Mouse (Mus musculus) stomach, embryonic 14.5 days (tissue): ENCODE data around the gene Tgfbi. TPM values are rescaled to one million over a fixed set of nuclear protein-coding genes. Genes with fewer than 3 reads are reported as not detected.

Experiments
- ATAC-seq: fragments of 200-750 bp; cut with Nextera tagmentation; 2 replicates; pipeline ENCODE4 v1.8.0; 2017; ENCODE audit warnings: low read depth, moderate TSS enrichment; ENCODE audit not compliant: insufficient number of reproducible peaks, insufficient read depth, low FRiP score
- H3K27ac ChIP-seq: fragments of 300-500 bp; sonication (generic); 2 replicates; pipeline ENCODE4 v1.5.1; 2014; ENCODE audit warnings: mild to moderate bottlenecking, low read length, moderate library complexity, mixed read lengths
- H3K27me3 ChIP-seq: fragments of 300-500 bp; sonication (generic); 2 replicates; pipeline ENCODE4 v1.6.1; 2014; ENCODE audit warnings: low read length, control low read depth, mixed read lengths; ENCODE audit not compliant: control insufficient read depth, insufficient read depth
- H3K36me3 ChIP-seq: fragments of 300-500 bp; sonication (generic); 2 replicates; pipeline ENCODE4 v1.6.1; 2014; ENCODE audit warnings: mild to moderate bottlenecking, control low read depth, low read length, moderate library complexity, mixed read lengths; ENCODE audit not compliant: control insufficient read depth, insufficient read depth
- H3K4me1 ChIP-seq: fragments of 300-500 bp; sonication (generic); 2 replicates; pipeline ENCODE4 v1.6.1; 2014; ENCODE audit warnings: low read length, control low read depth, mixed read lengths; ENCODE audit not compliant: control insufficient read depth, insufficient read depth
- H3K4me2 ChIP-seq: fragments of 300-500 bp; sonication (generic); replicated peaks from 2 replicates; pipeline ENCODE4 v1.6.1; 2014; ENCODE audit warnings: low read depth, low read length, control low read depth
- H3K4me3 ChIP-seq: fragments of 300-500 bp; sonication (generic); 2 replicates; pipeline ENCODE4 v1.5.1; 2014; ENCODE audit warnings: low read depth, low read length, control low read depth
- H3K9ac ChIP-seq: fragments of 300-500 bp; sonication (generic); replicated peaks from 2 replicates; pipeline ENCODE4 v1.6.1; 2014; ENCODE audit warnings: low read depth, mild to moderate bottlenecking, control low read depth, low read length, moderate library complexity, mixed read lengths
- H3K9me3 ChIP-seq: fragments of 300-500 bp; sonication (generic); 2 replicates; pipeline ENCODE4 v1.6.1; 2016; ENCODE audit warnings: low read depth, low read length, control low read depth; ENCODE audit not compliant: control insufficient read depth
- WGBS: fragments of 180-500 bp; shearing (Covaris S2); extraction: QIAGEN DNeasy Blood & Tissue Kit; methylation state at CpG from one replicate; pipeline ENCODE4 v1.1.7; 2014; 5-methylcytosine and 5-hydroxymethylcytosine counted together
- polyA plus RNA-seq: library from polyadenylated mRNA; unstranded; fragments of >200 nt; fragmentation: Nextera tagmentation; extraction: Ambion mirVana; gene quantifications from 2 replicates; pipeline ENCODE4 v1.2.1, GENCODE M21; 2014

The Tgfbi gene
- polyA plus RNA-seq, 1 experiment from 2014 or later, result 123 TPM

DNA sequence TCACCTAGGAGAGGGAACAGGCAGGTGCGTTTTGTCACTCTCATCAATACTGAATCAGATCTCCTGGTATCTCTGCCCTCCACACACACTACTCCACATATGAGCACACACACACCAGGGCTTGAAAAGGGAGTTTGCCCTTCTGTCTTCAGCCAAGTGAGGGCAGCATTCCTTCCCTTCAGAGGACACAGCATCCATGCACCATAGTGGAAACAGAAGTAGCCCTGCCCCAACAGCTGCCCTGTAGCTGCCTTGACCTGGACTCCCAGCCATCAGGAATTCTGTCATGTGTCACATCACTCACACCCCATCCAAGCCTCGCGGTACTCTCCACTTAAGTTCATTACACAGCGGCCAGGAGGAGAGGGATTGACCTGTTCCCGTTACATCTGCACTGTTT lies 31.2 kb upstream of the Tgfbi start:
- Histone ChIP-seq H3K27ac (no peak overlapping the region), H3K9me3 (no peaks in the 10 kb centered on the region), H3K36me3 (no peaks in the 10 kb centered on the region), H3K4me2 (no peak overlapping the region), H3K4me1 (peaks cover 28% of the 10 kb centered on the region), H3K4me3 (no peak overlapping the region), H3K9ac (no peak overlapping the region), H3K27me3 (no peaks in the 10 kb centered on the region)
- ATAC-seq, result no peak
- 63% methylated on average over 5 of the region's 5 CpGs for WGBS

DNA sequence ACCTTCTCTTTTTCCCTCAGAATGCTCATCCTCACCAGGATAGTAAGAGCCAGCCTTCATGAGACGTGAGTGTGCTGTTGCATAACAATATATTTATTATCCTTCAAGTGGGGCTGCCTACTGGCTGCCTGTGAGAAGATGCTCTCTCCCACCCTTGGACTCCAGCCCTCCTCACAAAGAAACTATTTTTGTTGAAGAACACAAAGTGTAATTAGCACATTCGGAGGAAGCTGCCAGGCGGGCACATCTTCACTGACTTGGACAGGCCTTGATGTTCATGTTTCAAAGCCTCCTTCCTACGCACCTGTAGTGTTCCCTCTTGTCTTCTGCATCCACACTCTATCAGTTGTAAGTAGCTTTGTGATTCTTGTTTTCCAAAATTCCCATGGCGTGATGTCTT lies 28.9 kb upstream of the Tgfbi start:
- Histone ChIP-seq H3K27me3 (no peaks in the 10 kb centered on the region), H3K4me2 (no peak overlapping the region), H3K4me3 (no peak overlapping the region), H3K27ac (no peak overlapping the region), H3K9ac (no peak overlapping the region), H3K4me1 (peaks cover 27% of the 10 kb centered on the region), H3K9me3 (no peaks in the 10 kb centered on the region), H3K36me3 (no peaks in the 10 kb centered on the region)
- no peak for ATAC-seq
- 80% methylated on average over 5 of the region's 5 CpGs for WGBS

DNA sequence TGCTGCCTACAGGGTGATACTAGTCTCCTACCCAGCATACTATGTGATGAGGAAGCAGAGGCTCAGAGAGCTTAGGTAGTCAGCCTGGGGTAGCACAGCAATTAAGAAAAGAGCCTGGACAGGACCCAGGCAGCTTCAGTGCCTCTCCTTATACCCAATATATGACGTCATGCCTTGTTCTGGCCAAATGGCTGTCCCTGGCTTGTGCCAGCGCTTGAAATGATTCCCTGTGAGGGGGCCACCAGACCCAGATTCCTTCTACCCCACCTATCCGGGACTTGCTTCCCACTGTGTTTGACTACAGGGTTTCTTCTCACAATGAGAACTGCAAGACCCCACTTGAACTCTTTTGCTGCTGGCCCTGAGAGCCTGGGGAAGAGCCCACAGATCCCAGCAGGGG lies 27.8 kb upstream of the Tgfbi start:
- 12% methylated on average over 3 of the region's 3 CpGs for WGBS
- H3K27me3 ChIP-seq, result no peaks in the 10 kb centered on the region
- no peak overlapping the region for H3K9ac ChIP-seq
- ATAC-seq, result 0 out of 2 replicates have a peak, but pooled peaks have one; percentile 15
- no peaks in the 10 kb centered on the region for H3K9me3 ChIP-seq
- peak overlapping the region; percentile 93 for H3K27ac ChIP-seq
- no peak overlapping the region for H3K4me3 ChIP-seq
- H3K36me3 ChIP-seq, result no peaks in the 10 kb centered on the region
- 0 out of 2 replicates have a peak overlapping the region, but pooled peaks have one; percentile 3 for H3K4me2 ChIP-seq
- H3K4me1 ChIP-seq, result peaks cover 23% of the 10 kb centered on the region

DNA sequence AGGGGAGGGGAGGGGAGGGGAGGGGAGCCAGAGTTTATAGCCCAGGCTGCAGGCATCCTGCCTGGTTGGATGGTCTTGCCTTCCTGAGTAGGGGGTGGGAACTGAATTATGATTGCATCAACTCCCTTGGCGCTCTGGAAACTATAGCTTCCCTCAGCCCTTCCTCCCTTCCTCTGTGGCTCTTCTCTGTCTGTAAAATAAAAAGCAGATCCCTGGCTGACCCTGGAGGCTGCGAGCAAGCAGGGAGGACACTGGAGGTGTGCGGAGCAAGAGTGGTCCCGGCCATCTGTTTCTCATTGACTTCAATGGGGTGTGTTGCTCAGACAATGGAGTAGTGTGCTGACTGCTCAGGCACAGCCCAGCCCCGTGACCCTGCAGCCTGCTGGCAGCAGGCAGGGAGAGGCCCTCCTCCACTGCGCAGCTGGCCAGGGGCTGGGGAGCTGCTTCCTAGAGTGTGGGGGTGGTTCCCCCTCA lies 27.3 kb upstream of the Tgfbi start:
- Histone ChIP-seq H3K4me1 (peaks cover 23% of the 10 kb centered on the region), H3K27me3 (no peaks in the 10 kb centered on the region), H3K9me3 (no peaks in the 10 kb centered on the region), H3K4me3 (no peak overlapping the region), H3K4me2 (peak overlapping the region; percentile 13; the same call in 1 of the 2 replicates), H3K9ac (no peak overlapping the region), H3K36me3 (no peaks in the 10 kb centered on the region), H3K27ac (peak overlapping the region; percentile 93)
- peak; percentile 96 for ATAC-seq
- WGBS, result under 1% methylated on average over 6 of the region's 6 CpGs

DNA sequence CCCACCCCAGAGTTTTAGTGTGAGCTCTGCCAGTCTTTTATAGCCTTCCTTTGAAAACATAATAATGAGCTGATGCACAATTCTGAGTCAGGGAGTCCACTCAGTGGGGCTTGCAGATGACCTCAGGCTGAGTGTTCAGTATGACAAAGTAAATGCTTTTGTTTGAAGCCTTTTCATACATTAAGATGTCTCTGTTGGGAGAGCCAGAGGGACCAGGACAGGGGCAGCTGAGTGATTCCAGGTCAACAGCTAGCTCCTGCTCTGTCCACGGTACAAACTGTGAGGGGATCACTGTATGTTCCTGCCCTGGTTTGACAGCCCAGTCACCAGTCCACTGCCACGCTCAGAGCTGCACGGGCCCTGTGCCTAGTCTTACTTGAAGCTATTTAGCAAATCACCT lies 26.6 kb upstream of the Tgfbi start:
- H3K4me1 ChIP-seq, result peaks cover 23% of the 10 kb centered on the region
- no peak for ATAC-seq

DNA sequence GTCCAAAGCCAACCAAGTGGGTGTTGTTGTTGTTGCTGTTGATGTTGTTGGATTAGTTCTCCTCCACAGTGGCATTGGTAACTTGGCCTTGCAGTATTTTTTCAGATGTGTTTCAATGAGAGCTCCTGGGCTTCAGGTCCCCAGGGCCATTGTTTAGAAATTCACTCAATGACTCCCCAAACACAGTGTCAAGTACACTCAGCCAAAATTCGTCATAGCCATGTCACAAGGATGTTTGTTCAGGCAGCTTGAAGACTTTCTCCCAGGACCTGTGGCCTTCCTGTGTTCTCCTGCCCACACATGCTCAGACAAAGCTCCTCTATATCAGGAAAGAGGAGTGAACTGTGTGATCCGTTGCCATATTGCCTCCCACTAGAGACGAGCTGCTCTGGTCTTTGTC lies 23.3 kb upstream of the Tgfbi start:
- Histone ChIP-seq H3K36me3 (no peaks in the 10 kb centered on the region), H3K4me2 (no peak overlapping the region), H3K4me3 (no peak overlapping the region), H3K4me1 (peaks cover 41% of the 10 kb centered on the region), H3K9ac (no peak overlapping the region), H3K9me3 (no peaks in the 10 kb centered on the region), H3K27ac (no peak overlapping the region), H3K27me3 (no peaks in the 10 kb centered on the region)
- no peak for ATAC-seq
- WGBS, result 61% methylated on average over 3 of the region's 3 CpGs

More for the DNA sequence above, 26.6 kb upstream of the Tgfbi start:
- no peaks in the 10 kb centered on the region for H3K36me3 ChIP-seq
- no peak overlapping the region for H3K9ac ChIP-seq
- no peaks in the 10 kb centered on the region for H3K27me3 ChIP-seq
- H3K4me3 ChIP-seq, result no peak overlapping the region
- 40% methylated on average over 3 of the region's 3 CpGs for WGBS
- no peaks in the 10 kb centered on the region for H3K9me3 ChIP-seq
- peak overlapping the region; percentile 93 for H3K27ac ChIP-seq
- no peak overlapping the region for H3K4me2 ChIP-seq

DNA sequence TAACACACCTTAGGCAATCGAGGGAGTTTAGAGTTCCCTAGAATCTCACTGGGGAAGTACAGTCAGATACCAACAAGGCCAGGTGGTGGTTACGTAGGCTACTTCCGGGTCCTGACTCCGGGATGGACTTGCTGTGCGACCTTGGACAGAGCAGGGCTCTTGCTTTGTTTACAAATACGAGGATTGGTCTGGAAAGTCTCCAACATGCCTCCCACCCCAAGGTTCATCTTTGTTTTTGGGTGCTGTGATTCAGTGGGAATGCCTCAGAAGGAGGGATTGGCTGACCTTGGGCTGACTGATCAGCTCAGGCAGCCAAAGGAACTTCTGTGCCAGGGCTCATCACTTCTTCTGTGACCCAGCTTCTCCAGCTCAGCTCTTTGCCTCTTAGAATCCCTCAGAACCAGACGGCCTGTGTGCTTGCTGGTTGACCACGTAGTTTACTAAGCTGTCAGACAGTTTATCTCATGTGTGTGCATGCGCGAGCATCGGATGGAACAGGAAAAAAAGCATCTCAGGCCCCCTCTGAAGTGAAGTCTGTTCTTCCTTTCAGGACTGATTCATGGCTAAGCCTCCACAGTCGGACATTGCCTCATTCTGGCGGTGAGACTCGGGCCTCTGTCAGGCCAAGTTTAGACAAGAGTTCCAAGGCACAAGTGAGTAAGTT lies 20.7 kb upstream of the Tgfbi start:
- H3K9ac ChIP-seq, result no peak overlapping the region
- no peaks in the 10 kb centered on the region for H3K9me3 ChIP-seq
- WGBS, result 50% methylated on average over 14 of the region's 14 CpGs
- H3K36me3 ChIP-seq, result no peaks in the 10 kb centered on the region
- no peak overlapping the region for H3K4me2 ChIP-seq
- no peak overlapping the region; the same call in 1 of the 2 replicates for H3K27ac ChIP-seq
- H3K4me1 ChIP-seq, result peaks cover 32% of the 10 kb centered on the region
- 0 out of 2 replicates have a peak, but pooled peaks have one; percentile 14 for ATAC-seq
- H3K4me3 ChIP-seq, result no peak overlapping the region
- H3K27me3 ChIP-seq, result no peaks in the 10 kb centered on the region

DNA sequence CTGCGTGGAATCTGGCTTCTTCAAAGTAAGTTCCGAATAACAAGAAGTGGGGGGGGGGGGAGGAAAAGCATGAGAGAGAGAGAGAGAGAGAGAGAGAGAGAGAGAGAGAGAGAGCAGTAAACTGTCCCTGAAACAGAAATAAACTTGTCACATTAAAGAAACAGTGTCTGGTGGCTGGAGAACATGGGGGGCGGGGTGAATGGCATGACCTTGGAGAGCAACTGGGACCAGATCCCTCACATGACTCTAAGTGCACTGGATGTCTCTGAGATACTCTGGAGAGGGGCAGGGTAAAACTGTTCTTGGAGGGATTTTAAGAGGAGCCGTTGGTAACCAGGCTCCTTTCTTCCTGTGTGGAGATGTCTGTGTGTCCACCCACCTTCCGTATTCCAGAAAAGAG lies 19.1 kb upstream of the Tgfbi start:
- H3K4me2 ChIP-seq, result no peak overlapping the region
- H3K27me3 ChIP-seq, result no peaks in the 10 kb centered on the region
- peaks cover 44% of the 10 kb centered on the region for H3K4me1 ChIP-seq
- H3K36me3 ChIP-seq, result no peaks in the 10 kb centered on the region
- H3K9me3 ChIP-seq, result no peaks in the 10 kb centered on the region
- WGBS, result 60% methylated on average over 5 of the region's 5 CpGs
- no peak for ATAC-seq
- no peak overlapping the region for H3K9ac ChIP-seq
- H3K27ac ChIP-seq, result no peak overlapping the region
- H3K4me3 ChIP-seq, result no peak overlapping the region

DNA sequence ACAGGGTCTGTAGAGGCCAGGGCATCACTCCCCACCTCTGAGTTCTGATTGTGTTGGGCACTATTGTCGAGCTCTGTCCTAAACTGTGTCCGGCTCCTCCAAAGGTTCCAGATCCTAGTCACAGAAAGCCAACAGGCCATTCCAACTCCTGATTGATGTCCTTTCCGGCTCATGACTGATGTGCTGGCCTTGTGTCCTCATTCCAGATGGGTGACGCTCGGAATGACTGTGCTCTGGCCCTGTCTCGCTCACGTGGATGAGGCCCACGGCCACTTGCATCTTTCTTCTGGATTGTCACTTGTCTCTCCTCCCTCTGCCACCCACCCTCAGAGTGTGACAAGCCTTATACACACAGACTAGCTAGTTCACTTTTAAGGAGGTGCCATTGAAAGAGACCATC lies 18.1 kb upstream of the Tgfbi start:
- WGBS, result 86% methylated on average over 8 of the region's 8 CpGs
- H3K27ac ChIP-seq, result no peak overlapping the region

More for the DNA sequence above, 18.1 kb upstream of the Tgfbi start:
- no peaks in the 10 kb centered on the region for H3K36me3 ChIP-seq
- peaks cover 49% of the 10 kb centered on the region for H3K4me1 ChIP-seq
- ATAC-seq, result no peak
- no peak overlapping the region for H3K4me2 ChIP-seq
- H3K4me3 ChIP-seq, result no peak overlapping the region
- no peak overlapping the region for H3K9ac ChIP-seq
- H3K27me3 ChIP-seq, result no peaks in the 10 kb centered on the region
- no peaks in the 10 kb centered on the region for H3K9me3 ChIP-seq
